Mouse (Mus musculus): ENCODE data around the gene Elf2. TPM values are rescaled to one million over a fixed set of nuclear protein-coding genes. Genes with fewer than 3 reads are reported as not detected.
A peak's percentile ranks its signal among the peaks of the same experiment; 100 is the strongest.

Elf2 gene
- polyA plus RNA-seq, 1 experiment from 2014 or later, result 62.9 TPM

GRCm38 (mm10) chr3:51301583-51301982 is 38.9 kb downstream of the Elf2 start:
- no peak overlapping the region for H3K4me2 ChIP-seq (replicated peaks; ENCODE audit: low read depth, low read length)
- no peaks in the 10 kb centered on the region for H3K9me3 ChIP-seq (ENCODE audit: low read length)
- H3K36me3 ChIP-seq (ENCODE audit: insufficient read depth, low read length), result no peaks in the 10 kb centered on the region
- H3K4me1 ChIP-seq (ENCODE audit: insufficient read depth, low read length), result no peaks in the 10 kb centered on the region
- H3K27me3 ChIP-seq (ENCODE audit: insufficient read depth, low read length), result no peaks in the 10 kb centered on the region
- H3K9ac ChIP-seq (replicated peaks; ENCODE audit: low read length), result no peak overlapping the region
- no peak overlapping the region for H3K4me3 ChIP-seq (ENCODE audit: low read length)
- WGBS, result 65% methylated on average over 6 of the region's 6 CpGs
- H3K27ac ChIP-seq (ENCODE audit: low read length), result no peak overlapping the region
- no peak for ATAC-seq (ENCODE audit: low FRiP score, low TSS enrichment)

GRCm38 (mm10) chr3:51296790-51297189 is 43.7 kb downstream of the Elf2 start:
- Histone ChIP-seq H3K9me3 (ENCODE audit: low read length) (no peaks in the 10 kb centered on the region), H3K27me3 (ENCODE audit: insufficient read depth, low read length) (no peaks in the 10 kb centered on the region), H3K4me2 (replicated peaks; ENCODE audit: low read depth, low read length) (no peak overlapping the region), H3K9ac (replicated peaks; ENCODE audit: low read length) (no peak overlapping the region), H3K4me3 (ENCODE audit: low read length) (no peak overlapping the region), H3K36me3 (ENCODE audit: insufficient read depth, low read length) (no peaks in the 10 kb centered on the region), H3K4me1 (ENCODE audit: insufficient read depth, low read length) (no peaks in the 10 kb centered on the region), H3K27ac (ENCODE audit: low read length) (no peak overlapping the region)
- WGBS, result 68% methylated on average over 1 of the region's 1 CpGs
- ATAC-seq (ENCODE audit: low FRiP score, low TSS enrichment), result no peak

- no peak overlapping the region for H3K27ac ChIP-seq (ENCODE audit: low read length)
- no peaks in the 10 kb centered on the region for H3K27me3 ChIP-seq (ENCODE audit: insufficient read depth, low read length)
- no peaks in the 10 kb centered on the region for H3K4me1 ChIP-seq (ENCODE audit: insufficient read depth, low read length)
- H3K36me3 ChIP-seq (ENCODE audit: insufficient read depth, low read length), result no peaks in the 10 kb centered on the region
- no peaks in the 10 kb centered on the region for H3K9me3 ChIP-seq (ENCODE audit: low read length)
- H3K4me3 ChIP-seq (ENCODE audit: low read length), result no peak overlapping the region
- H3K9ac ChIP-seq (replicated peaks; ENCODE audit: low read length), result no peak overlapping the region
- WGBS, result 58% methylated on average over 2 of the region's 2 CpGs
- no peak for ATAC-seq (ENCODE audit: low FRiP score, low TSS enrichment)
- no peak overlapping the region for H3K4me2 ChIP-seq (replicated peaks; ENCODE audit: low read depth, low read length)
Measured at GRCm38 (mm10) chr3:51295225-51295624, 45.2 kb downstream of the Elf2 start.

- Histone ChIP-seq H3K4me2 (replicated peaks; ENCODE audit: low read depth, low read length) (no peak overlapping the region), H3K27ac (ENCODE audit: low read length) (no peak overlapping the region), H3K4me3 (ENCODE audit: low read length) (no peak overlapping the region), H3K9ac (replicated peaks; ENCODE audit: low read length) (no peak overlapping the region), H3K9me3 (ENCODE audit: low read length) (no peaks in the 10 kb centered on the region), H3K4me1 (ENCODE audit: insufficient read depth, low read length) (no peaks in the 10 kb centered on the region), H3K36me3 (ENCODE audit: insufficient read depth, low read length) (no peaks in the 10 kb centered on the region), H3K27me3 (ENCODE audit: insufficient read depth, low read length) (no peaks in the 10 kb centered on the region)
- WGBS, result 61% methylated on average over 2 of the region's 2 CpGs
- ATAC-seq (ENCODE audit: low FRiP score, low TSS enrichment), result no peak
Measured at GRCm38 (mm10) chr3:51294251-51294650, 46.2 kb downstream of the Elf2 start.

- no peak overlapping the region; the same call in 1 of the 2 replicates for H3K9ac ChIP-seq (replicated peaks; ENCODE audit: low read length)
- no peak overlapping the region for H3K4me2 ChIP-seq (replicated peaks; ENCODE audit: low read depth, low read length)
- no peak overlapping the region for H3K27ac ChIP-seq (ENCODE audit: low read length)
- H3K9me3 ChIP-seq (ENCODE audit: low read length), result no peaks in the 10 kb centered on the region
- no peak for ATAC-seq (ENCODE audit: low FRiP score, low TSS enrichment)
- H3K27me3 ChIP-seq (ENCODE audit: insufficient read depth, low read length), result no peaks in the 10 kb centered on the region
- WGBS, result 53% methylated on average over 11 of the region's 11 CpGs
- no peak overlapping the region for H3K4me3 ChIP-seq (ENCODE audit: low read length)
- no peaks in the 10 kb centered on the region for H3K4me1 ChIP-seq (ENCODE audit: insufficient read depth, low read length)
- no peaks in the 10 kb centered on the region for H3K36me3 ChIP-seq (ENCODE audit: insufficient read depth, low read length)
Measured at GRCm38 (mm10) chr3:51288880-51289821, 51.3 kb downstream of the Elf2 start.

GRCm38 (mm10) chr3:51284375-51284774 is 56.1 kb downstream of the Elf2 start:
- no peak overlapping the region for H3K27ac ChIP-seq (ENCODE audit: low read length)
- 71% methylated on average over 1 of the region's 1 CpGs for WGBS
- H3K36me3 ChIP-seq (ENCODE audit: insufficient read depth, low read length), result no peaks in the 10 kb centered on the region
- H3K4me2 ChIP-seq (replicated peaks; ENCODE audit: low read depth, low read length), result no peak overlapping the region
- H3K4me1 ChIP-seq (ENCODE audit: insufficient read depth, low read length), result no peaks in the 10 kb centered on the region
- no peaks in the 10 kb centered on the region for H3K9me3 ChIP-seq (ENCODE audit: low read length)
- H3K27me3 ChIP-seq (ENCODE audit: insufficient read depth, low read length), result no peaks in the 10 kb centered on the region
- H3K4me3 ChIP-seq (ENCODE audit: low read length), result no peak overlapping the region
- H3K9ac ChIP-seq (replicated peaks; ENCODE audit: low read length), result no peak overlapping the region
- no peak for ATAC-seq (ENCODE audit: low FRiP score, low TSS enrichment)

GRCm38 (mm10) chr3:51281727-51282126 is 58.7 kb downstream of the Elf2 start:
- no peaks in the 10 kb centered on the region for H3K36me3 ChIP-seq (ENCODE audit: insufficient read depth, low read length)
- H3K4me1 ChIP-seq (ENCODE audit: insufficient read depth, low read length), result no peaks in the 10 kb centered on the region
- H3K4me3 ChIP-seq (ENCODE audit: low read length), result no peak overlapping the region
- no peak for ATAC-seq (ENCODE audit: low FRiP score, low TSS enrichment)
- H3K9ac ChIP-seq (replicated peaks; ENCODE audit: low read length), result no peak overlapping the region
- WGBS, result 88% methylated on average over 4 of the region's 4 CpGs
- H3K9me3 ChIP-seq (ENCODE audit: low read length), result no peaks in the 10 kb centered on the region
- H3K4me2 ChIP-seq (replicated peaks; ENCODE audit: low read depth, low read length), result no peak overlapping the region
- no peaks in the 10 kb centered on the region for H3K27me3 ChIP-seq (ENCODE audit: insufficient read depth, low read length)
- no peak overlapping the region for H3K27ac ChIP-seq (ENCODE audit: low read length)

GRCm38 (mm10) chr3:51278433-51278832 is 62.0 kb downstream of the Elf2 start:
- Histone ChIP-seq H3K4me2 (replicated peaks; ENCODE audit: low read depth, low read length) (no peak overlapping the region), H3K27ac (ENCODE audit: low read length) (no peak overlapping the region), H3K9me3 (ENCODE audit: low read length) (no peaks in the 10 kb centered on the region), H3K4me1 (ENCODE audit: insufficient read depth, low read length) (peaks cover 8% of the 10 kb centered on the region), H3K4me3 (ENCODE audit: low read length) (no peak overlapping the region), H3K27me3 (ENCODE audit: insufficient read depth, low read length) (no peaks in the 10 kb centered on the region), H3K9ac (replicated peaks; ENCODE audit: low read length) (no peak overlapping the region), H3K36me3 (ENCODE audit: insufficient read depth, low read length) (no peaks in the 10 kb centered on the region)
- WGBS, result 63% methylated on average over 4 of the region's 4 CpGs
- no peak for ATAC-seq (ENCODE audit: low FRiP score, low TSS enrichment)

- H3K27me3 ChIP-seq (ENCODE audit: insufficient read depth, low read length), result no peaks in the 10 kb centered on the region
- WGBS, result under 1% methylated on average over 75 of the region's 75 CpGs
Measured at GRCm38 (mm10) chr3:51277201-51278150, 63.0 kb downstream of the Elf2 start.

More at GRCm38 (mm10) chr3:51277201-51278150, 63.0 kb downstream of the Elf2 start:
- Histone ChIP-seq H3K9me3 (ENCODE audit: low read length) (no peaks in the 10 kb centered on the region), H3K36me3 (ENCODE audit: insufficient read depth, low read length) (no peaks in the 10 kb centered on the region), H3K4me2 (replicated peaks; ENCODE audit: low read depth, low read length) (peak overlapping the region; percentile 84), H3K9ac (replicated peaks; ENCODE audit: low read length) (peak overlapping the region; percentile 93), H3K27ac (ENCODE audit: low read length) (peak overlapping the region; percentile 99), H3K4me3 (ENCODE audit: low read length) (peak overlapping the region; percentile 100), H3K4me1 (ENCODE audit: insufficient read depth, low read length) (peaks cover 8% of the 10 kb centered on the region)
- peak; percentile 72 for ATAC-seq (ENCODE audit: low FRiP score, low TSS enrichment)

Data from kidney, embryonic 16.5 days (tissue).